Mouse (Mus musculus): ENCODE data around the gene Klhl31. TPM values are rescaled to one million over a fixed set of nuclear protein-coding genes. Genes with fewer than 3 reads are reported as not detected.

Klhl31 gene
- 0.04 and 0.99 TPM in 2 replicates for polyA plus RNA-seq (2012; rRNA removed)

GRCm38 (mm10) chr9:77636450-77636951 lies at the start of gene Klhl31:
TSS of gene Klhl31 (plus strand) at chr9:77636500.
- 28% methylated on average over 10 of the region's 10 CpGs for WGBS
- no peaks in the 10 kb centered on the region for H3K27me3 ChIP-seq (replicated peaks; ENCODE audit: control insufficient read depth, insufficient read depth, low read length)
- TF ChIP-seq CTCF (conservative IDR thresholded peaks at IDR 0.05; ENCODE audit: insufficient read depth, insufficient read length, low read depth, low read length) (no peak), POLR2A (IDR thresholded peaks at IDR 0.05; ENCODE audit: low read depth, low read length) (no peak)
- H3K4me1 ChIP-seq (ENCODE audit: control insufficient read depth, insufficient read depth, low read length) = 0 out of 2 replicates have a peak, but pooled peaks cover 3% of the 10 kb centered on the region
- no peak within 1 kb of the TSS for H3K4me3 ChIP-seq (ENCODE audit: insufficient read depth, low read depth, low read length)
- no peak within 1 kb of the TSS; the same call in 1 of the 2 replicates for H3K27ac ChIP-seq (ENCODE audit: insufficient read depth, low read depth, low read length)
- DNase-seq = peak; percentile 21
- H3K36me3 ChIP-seq (ENCODE audit: control insufficient read depth, insufficient read depth, low read length) = no peaks in the 10 kb centered on the region

- 73% methylated on average over 6 of the region's 6 CpGs for WGBS
- DNase-seq = no peak
Measured at GRCm38 (mm10) chr9:77586806-77587591, 49.3 kb upstream of the Klhl31 start.

GRCm38 (mm10) chr9:77587616-77588015 lies 48.7 kb upstream of the Klhl31 start:
- Histone ChIP-seq H3K27me3 (replicated peaks; ENCODE audit: control insufficient read depth, insufficient read depth, low read length) (no peaks in the 10 kb centered on the region), H3K4me3 (ENCODE audit: insufficient read depth, low read depth, low read length) (no peak overlapping the region), H3K4me1 (ENCODE audit: control insufficient read depth, insufficient read depth, low read length) (no peaks in the 10 kb centered on the region), H3K36me3 (ENCODE audit: control insufficient read depth, insufficient read depth, low read length) (no peaks in the 10 kb centered on the region), H3K27ac (ENCODE audit: insufficient read depth, low read depth, low read length) (no peak overlapping the region)
- 88% methylated on average over 7 of the region's 7 CpGs for WGBS
- TF ChIP-seq CTCF (conservative IDR thresholded peaks at IDR 0.05; ENCODE audit: insufficient read depth, insufficient read length, low read depth, low read length) (no peak), POLR2A (IDR thresholded peaks at IDR 0.05; ENCODE audit: low read depth, low read length) (no peak)
- DNase-seq = no peak

More at GRCm38 (mm10) chr9:77586806-77587591, 49.3 kb upstream of the Klhl31 start:
- Histone ChIP-seq H3K27ac (ENCODE audit: insufficient read depth, low read depth, low read length) (no peak overlapping the region), H3K4me3 (ENCODE audit: insufficient read depth, low read depth, low read length) (no peak overlapping the region), H3K27me3 (replicated peaks; ENCODE audit: control insufficient read depth, insufficient read depth, low read length) (no peaks in the 10 kb centered on the region), H3K36me3 (ENCODE audit: control insufficient read depth, insufficient read depth, low read length) (no peaks in the 10 kb centered on the region), H3K4me1 (ENCODE audit: control insufficient read depth, insufficient read depth, low read length) (no peaks in the 10 kb centered on the region)
- no peak for TF ChIP-seq POLR2A (IDR thresholded peaks at IDR 0.05; ENCODE audit: low read depth, low read length)
- no peak for TF ChIP-seq CTCF (conservative IDR thresholded peaks at IDR 0.05; ENCODE audit: insufficient read depth, insufficient read length, low read depth, low read length)

- Histone ChIP-seq H3K36me3 (ENCODE audit: control insufficient read depth, insufficient read depth, low read length) (no peaks in the 10 kb centered on the region), H3K27ac (ENCODE audit: insufficient read depth, low read depth, low read length) (no peak overlapping the region), H3K4me3 (ENCODE audit: insufficient read depth, low read depth, low read length) (no peak overlapping the region), H3K27me3 (replicated peaks; ENCODE audit: control insufficient read depth, insufficient read depth, low read length) (no peaks in the 10 kb centered on the region), H3K4me1 (ENCODE audit: control insufficient read depth, insufficient read depth, low read length) (no peaks in the 10 kb centered on the region; the same call in 1 of the 2 replicates)
- TF ChIP-seq CTCF (conservative IDR thresholded peaks at IDR 0.05; ENCODE audit: insufficient read depth, insufficient read length, low read depth, low read length) (no peak), POLR2A (IDR thresholded peaks at IDR 0.05; ENCODE audit: low read depth, low read length) (no peak)
- 63% methylated on average over 2 of the region's 2 CpGs for WGBS
- DNase-seq = no peak
Measured at GRCm38 (mm10) chr9:77589496-77589895, 46.8 kb upstream of the Klhl31 start.

GRCm38 (mm10) chr9:77592423-77592822 lies 43.9 kb upstream of the Klhl31 start:
- H3K27ac ChIP-seq (ENCODE audit: insufficient read depth, low read depth, low read length) = no peak overlapping the region
- H3K4me3 ChIP-seq (ENCODE audit: insufficient read depth, low read depth, low read length) = no peak overlapping the region
- no peaks in the 10 kb centered on the region; the same call in 1 of the 2 replicates for H3K4me1 ChIP-seq (ENCODE audit: control insufficient read depth, insufficient read depth, low read length)
- whole genome bisulfite sequencing = 78% methylated on average over 4 of the region's 4 CpGs
- TF ChIP-seq POLR2A (IDR thresholded peaks at IDR 0.05; ENCODE audit: low read depth, low read length) (no peak), CTCF (conservative IDR thresholded peaks at IDR 0.05; ENCODE audit: insufficient read depth, insufficient read length, low read depth, low read length) (no peak)
- no peak for DNase-seq
- H3K27me3 ChIP-seq (replicated peaks; ENCODE audit: control insufficient read depth, insufficient read depth, low read length) = no peaks in the 10 kb centered on the region
- H3K36me3 ChIP-seq (ENCODE audit: control insufficient read depth, insufficient read depth, low read length) = no peaks in the 10 kb centered on the region

GRCm38 (mm10) chr9:77595006-77595626 lies 41.2 kb upstream of the Klhl31 start:
- Histone ChIP-seq H3K4me3 (ENCODE audit: insufficient read depth, low read depth, low read length) (no peak overlapping the region), H3K36me3 (ENCODE audit: control insufficient read depth, insufficient read depth, low read length) (no peaks in the 10 kb centered on the region), H3K4me1 (ENCODE audit: control insufficient read depth, insufficient read depth, low read length) (no peaks in the 10 kb centered on the region; the same call in 1 of the 2 replicates), H3K27ac (ENCODE audit: insufficient read depth, low read depth, low read length) (no peak overlapping the region), H3K27me3 (replicated peaks; ENCODE audit: control insufficient read depth, insufficient read depth, low read length) (no peaks in the 10 kb centered on the region)
- WGBS = 73% methylated on average over 12 of the region's 12 CpGs
- TF ChIP-seq POLR2A (IDR thresholded peaks at IDR 0.05; ENCODE audit: low read depth, low read length) (no peak), CTCF (conservative IDR thresholded peaks at IDR 0.05; ENCODE audit: insufficient read depth, insufficient read length, low read depth, low read length) (no peak)
- no peak for DNase-seq

GRCm38 (mm10) chr9:77596355-77596754 lies 39.9 kb upstream of the Klhl31 start:
- H3K4me3 ChIP-seq (ENCODE audit: insufficient read depth, low read depth, low read length) = no peak overlapping the region
- no peaks in the 10 kb centered on the region for H3K36me3 ChIP-seq (ENCODE audit: control insufficient read depth, insufficient read depth, low read length)
- TF ChIP-seq POLR2A (IDR thresholded peaks at IDR 0.05; ENCODE audit: low read depth, low read length) = no peak
- peak; percentile 99 for TF ChIP-seq CTCF (conservative IDR thresholded peaks at IDR 0.05; ENCODE audit: insufficient read depth, insufficient read length, low read depth, low read length)
- no peaks in the 10 kb centered on the region for H3K27me3 ChIP-seq (replicated peaks; ENCODE audit: control insufficient read depth, insufficient read depth, low read length)
- H3K4me1 ChIP-seq (ENCODE audit: control insufficient read depth, insufficient read depth, low read length) = no peaks in the 10 kb centered on the region; the same call in 1 of the 2 replicates
- peak; percentile 84 for DNase-seq
- WGBS = 22% methylated on average over 7 of the region's 7 CpGs
- no peak overlapping the region for H3K27ac ChIP-seq (ENCODE audit: insufficient read depth, low read depth, low read length)

All from kidney, adult 2 months (tissue).